Mouse (Mus musculus): ENCODE results near the gene Usp6nl. TPM values are rescaled to one million over a fixed set of nuclear protein-coding genes. Genes with fewer than 3 reads are reported as not detected.

Usp6nl gene
- polyA plus RNA-seq, 1 experiment from 2014 or later = 18.3 TPM

GRCm38 (mm10) chr2:6367497-6367896 lies 45.0 kb downstream of the Usp6nl start:
- no peak for ATAC-seq (replicated peaks; ENCODE audit: low FRiP score)
- 96% methylated on average over 6 of the region's 6 CpGs for WGBS

GRCm38 (mm10) chr2:6374216-6374615 lies 51.7 kb downstream of the Usp6nl start:
- H3K4me1 ChIP-seq (replicated peaks; ENCODE audit: control insufficient read depth, insufficient read depth, low read length) = no peaks in the 10 kb centered on the region
- H3K9ac ChIP-seq (ENCODE audit: low read length) = no peak overlapping the region
- H3K27ac ChIP-seq (ENCODE audit: low read depth, low read length) = no peak overlapping the region
- no peak for ATAC-seq (replicated peaks; ENCODE audit: low FRiP score)
- no peak for DNase-seq (ENCODE audit: low spot score)
- no peak overlapping the region for H3K4me3 ChIP-seq (ENCODE audit: low read depth, low read length)
- H3K4me2 ChIP-seq (ENCODE audit: low read depth, low read length, severe bottlenecking) = no peak overlapping the region
- H3K27me3 ChIP-seq (ENCODE audit: control insufficient read depth, insufficient read depth, low read length) = no peaks in the 10 kb centered on the region
- H3K9me3 ChIP-seq (ENCODE audit: control insufficient read depth, low read length) = no peaks in the 10 kb centered on the region
- no peaks in the 10 kb centered on the region for H3K36me3 ChIP-seq (ENCODE audit: control insufficient read depth, insufficient read depth, low read length)
- WGBS = 78% methylated on average over 14 of the region's 14 CpGs

More at GRCm38 (mm10) chr2:6367497-6367896, 45.0 kb downstream of the Usp6nl start:
- no peak overlapping the region for H3K4me3 ChIP-seq (ENCODE audit: low read depth, low read length)
- no peaks in the 10 kb centered on the region for H3K36me3 ChIP-seq (ENCODE audit: control insufficient read depth, insufficient read depth, low read length)
- H3K9ac ChIP-seq (ENCODE audit: low read length) = no peak overlapping the region
- H3K27ac ChIP-seq (ENCODE audit: low read depth, low read length) = no peak overlapping the region
- H3K27me3 ChIP-seq (ENCODE audit: control insufficient read depth, insufficient read depth, low read length) = no peaks in the 10 kb centered on the region
- no peak for DNase-seq (ENCODE audit: low spot score)
- no peak overlapping the region for H3K4me2 ChIP-seq (ENCODE audit: low read depth, low read length, severe bottlenecking)
- H3K9me3 ChIP-seq (ENCODE audit: control insufficient read depth, low read length) = no peaks in the 10 kb centered on the region
- H3K4me1 ChIP-seq (replicated peaks; ENCODE audit: control insufficient read depth, insufficient read depth, low read length) = no peaks in the 10 kb centered on the region

GRCm38 (mm10) chr2:6376071-6376470 lies 53.6 kb downstream of the Usp6nl start:
- Histone ChIP-seq H3K4me2 (ENCODE audit: low read depth, low read length, severe bottlenecking) (no peak overlapping the region), H3K4me3 (ENCODE audit: low read depth, low read length) (no peak overlapping the region), H3K27ac (ENCODE audit: low read depth, low read length) (no peak overlapping the region), H3K27me3 (ENCODE audit: control insufficient read depth, insufficient read depth, low read length) (no peaks in the 10 kb centered on the region), H3K9me3 (ENCODE audit: control insufficient read depth, low read length) (no peaks in the 10 kb centered on the region), H3K36me3 (ENCODE audit: control insufficient read depth, insufficient read depth, low read length) (no peaks in the 10 kb centered on the region), H3K9ac (ENCODE audit: low read length) (no peak overlapping the region), H3K4me1 (replicated peaks; ENCODE audit: control insufficient read depth, insufficient read depth, low read length) (no peaks in the 10 kb centered on the region)
- 94% methylated on average over 8 of the region's 8 CpGs for WGBS
- no peak for ATAC-seq (replicated peaks; ENCODE audit: low FRiP score)
- no peak for DNase-seq (ENCODE audit: low spot score)

DNA sequence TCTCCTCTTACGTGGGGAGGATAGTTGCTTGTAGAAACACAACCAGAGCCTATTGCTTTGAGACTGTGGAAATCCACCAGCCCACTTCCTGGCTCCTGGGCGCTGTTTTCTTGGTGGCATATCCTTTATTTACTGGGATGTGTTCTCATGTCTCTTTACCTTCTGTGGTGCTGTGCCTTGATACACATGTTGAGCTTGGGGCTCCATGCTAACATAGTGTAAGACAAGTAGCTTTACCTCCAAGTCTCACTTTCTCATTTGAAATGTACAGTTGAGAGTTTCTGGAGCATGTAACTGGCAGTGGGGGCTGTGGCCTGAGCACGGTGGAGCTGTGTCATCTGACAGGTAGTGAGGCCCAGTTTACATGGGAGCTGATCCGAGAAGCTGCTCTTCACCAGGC lies 54.5 kb downstream of the Usp6nl start:
- no peak for ATAC-seq (replicated peaks; ENCODE audit: low FRiP score)
- no peak overlapping the region for H3K4me3 ChIP-seq (ENCODE audit: low read depth, low read length)
- no peak for DNase-seq (ENCODE audit: low spot score)

DNA sequence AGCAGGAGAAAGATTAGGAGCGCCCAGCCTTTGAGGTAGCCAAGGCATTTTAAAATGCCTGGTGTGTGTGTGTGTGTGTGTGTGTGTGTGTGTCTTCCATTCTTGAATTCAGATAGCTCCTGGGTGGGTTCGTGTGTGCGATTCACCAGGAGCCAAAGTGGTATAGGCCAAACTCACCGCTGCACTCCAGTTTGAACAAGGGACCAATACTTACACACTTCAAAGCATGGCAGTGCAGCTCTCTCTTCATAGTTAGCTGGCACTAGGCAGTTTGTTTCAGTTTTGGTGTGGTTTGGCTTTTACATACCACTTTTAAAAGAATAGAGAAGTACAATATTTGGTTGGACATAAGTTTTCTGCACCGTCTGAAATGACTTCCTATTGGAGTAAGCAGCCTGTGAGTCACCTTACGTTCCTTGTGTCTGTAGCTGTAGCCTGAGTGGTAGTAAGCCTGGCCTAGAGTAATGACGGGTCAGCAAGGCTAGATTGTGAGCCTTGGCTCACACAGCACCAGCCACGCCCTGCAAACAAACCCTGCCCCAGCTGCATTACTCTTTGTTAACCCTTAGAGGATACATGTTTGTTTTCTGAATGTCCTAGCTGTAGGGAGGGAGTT lies 56.2 kb downstream of the Usp6nl start:
- ATAC-seq (replicated peaks; ENCODE audit: low FRiP score) = no peak
- Histone ChIP-seq H3K9me3 (ENCODE audit: control insufficient read depth, low read length) (no peaks in the 10 kb centered on the region), H3K9ac (ENCODE audit: low read length) (no peak overlapping the region), H3K27me3 (ENCODE audit: control insufficient read depth, insufficient read depth, low read length) (no peaks in the 10 kb centered on the region), H3K36me3 (ENCODE audit: control insufficient read depth, insufficient read depth, low read length) (no peaks in the 10 kb centered on the region), H3K4me2 (ENCODE audit: low read depth, low read length, severe bottlenecking) (no peak overlapping the region), H3K4me3 (ENCODE audit: low read depth, low read length) (no peak overlapping the region), H3K4me1 (replicated peaks; ENCODE audit: control insufficient read depth, insufficient read depth, low read length) (no peaks in the 10 kb centered on the region), H3K27ac (ENCODE audit: low read depth, low read length) (no peak overlapping the region)
- no peak for DNase-seq (ENCODE audit: low spot score)
- 79% methylated on average over 8 of the region's 8 CpGs for WGBS

More for the DNA sequence above, 54.5 kb downstream of the Usp6nl start:
- Histone ChIP-seq H3K27ac (ENCODE audit: low read depth, low read length) (no peak overlapping the region), H3K27me3 (ENCODE audit: control insufficient read depth, insufficient read depth, low read length) (no peaks in the 10 kb centered on the region), H3K9me3 (ENCODE audit: control insufficient read depth, low read length) (no peaks in the 10 kb centered on the region), H3K36me3 (ENCODE audit: control insufficient read depth, insufficient read depth, low read length) (no peaks in the 10 kb centered on the region), H3K4me1 (replicated peaks; ENCODE audit: control insufficient read depth, insufficient read depth, low read length) (no peaks in the 10 kb centered on the region), H3K4me2 (ENCODE audit: low read depth, low read length, severe bottlenecking) (no peak overlapping the region), H3K9ac (ENCODE audit: low read length) (no peak overlapping the region)
- 84% methylated on average over 4 of the region's 4 CpGs for WGBS

DNA sequence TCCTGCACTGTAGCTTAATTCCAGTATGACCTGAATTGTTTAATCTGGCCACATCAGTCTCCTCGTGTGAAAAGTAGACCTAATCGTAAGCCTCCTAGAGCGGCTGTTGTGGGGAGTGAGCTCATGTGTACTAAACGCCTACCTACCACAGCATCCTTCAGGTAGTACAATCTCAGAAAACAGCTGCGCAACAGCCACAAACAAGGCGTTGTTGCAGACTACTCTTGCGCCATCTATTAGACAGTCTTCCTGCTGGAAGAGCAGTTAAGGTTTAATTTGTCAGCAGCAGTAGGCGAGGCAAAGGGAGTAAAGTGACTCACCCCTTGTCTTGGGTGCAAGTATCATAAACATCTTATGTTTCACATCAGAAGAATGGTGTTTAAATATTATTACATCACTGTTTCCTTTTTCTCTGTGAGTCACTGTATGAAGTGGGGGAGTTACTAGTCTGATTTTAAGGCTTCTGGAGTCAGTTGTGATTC lies 57.3 kb downstream of the Usp6nl start:
- Histone ChIP-seq H3K4me2 (ENCODE audit: low read depth, low read length, severe bottlenecking) (no peak overlapping the region), H3K27ac (ENCODE audit: low read depth, low read length) (no peak overlapping the region), H3K4me1 (replicated peaks; ENCODE audit: control insufficient read depth, insufficient read depth, low read length) (no peaks in the 10 kb centered on the region), H3K4me3 (ENCODE audit: low read depth, low read length) (no peak overlapping the region), H3K36me3 (ENCODE audit: control insufficient read depth, insufficient read depth, low read length) (no peaks in the 10 kb centered on the region), H3K27me3 (ENCODE audit: control insufficient read depth, insufficient read depth, low read length) (no peaks in the 10 kb centered on the region), H3K9me3 (ENCODE audit: control insufficient read depth, low read length) (no peaks in the 10 kb centered on the region), H3K9ac (ENCODE audit: low read length) (no peak overlapping the region)
- WGBS = 88% methylated on average over 8 of the region's 8 CpGs
- DNase-seq (ENCODE audit: low spot score) (no peak), ATAC-seq (replicated peaks; ENCODE audit: low FRiP score) (no peak)

GRCm38 (mm10) chr2:6380401-6380800 lies 57.9 kb downstream of the Usp6nl start:
- Histone ChIP-seq H3K27ac (ENCODE audit: low read depth, low read length) (no peak overlapping the region), H3K36me3 (ENCODE audit: control insufficient read depth, insufficient read depth, low read length) (no peaks in the 10 kb centered on the region), H3K9me3 (ENCODE audit: control insufficient read depth, low read length) (no peaks in the 10 kb centered on the region), H3K9ac (ENCODE audit: low read length) (no peak overlapping the region), H3K4me2 (ENCODE audit: low read depth, low read length, severe bottlenecking) (no peak overlapping the region), H3K4me3 (ENCODE audit: low read depth, low read length) (no peak overlapping the region), H3K4me1 (replicated peaks; ENCODE audit: control insufficient read depth, insufficient read depth, low read length) (no peaks in the 10 kb centered on the region), H3K27me3 (ENCODE audit: control insufficient read depth, insufficient read depth, low read length) (no peaks in the 10 kb centered on the region)
- WGBS = 83% methylated on average over 9 of the region's 9 CpGs
- DNase-seq (ENCODE audit: low spot score) = no peak
- ATAC-seq (replicated peaks; ENCODE audit: low FRiP score) = no peak

- no peaks in the 10 kb centered on the region for H3K27me3 ChIP-seq (ENCODE audit: control insufficient read depth, insufficient read depth, low read length)
- no peaks in the 10 kb centered on the region for H3K9me3 ChIP-seq (ENCODE audit: control insufficient read depth, low read length)
- no peak overlapping the region for H3K4me3 ChIP-seq (ENCODE audit: low read depth, low read length)
- no peaks in the 10 kb centered on the region for H3K36me3 ChIP-seq (ENCODE audit: control insufficient read depth, insufficient read depth, low read length)
- no peak overlapping the region for H3K4me2 ChIP-seq (ENCODE audit: low read depth, low read length, severe bottlenecking)
- no peak overlapping the region for H3K27ac ChIP-seq (ENCODE audit: low read depth, low read length)
- 0 out of 2 replicates have a peak, but pooled peaks have one; percentile 44 for ATAC-seq (replicated peaks; ENCODE audit: low FRiP score)
- WGBS = 94% methylated on average over 14 of the region's 14 CpGs
- DNase-seq (ENCODE audit: low spot score) = no peak
- no peaks in the 10 kb centered on the region for H3K4me1 ChIP-seq (replicated peaks; ENCODE audit: control insufficient read depth, insufficient read depth, low read length)
- H3K9ac ChIP-seq (ENCODE audit: low read length) = no peak overlapping the region
Observed at GRCm38 (mm10) chr2:6384407-6385146, 62.1 kb downstream of the Usp6nl start.

Measured in forebrain, embryonic 11.5 days (tissue).